In genomic region chr6:86193879-86194278, GRCm38 (mm10) we compare ENCODE assay signal across 9 mouse cellular contexts. TPM values are rescaled to one million over a fixed set of nuclear protein-coding genes. Genes with fewer than 3 reads are reported as not detected.
DNase-seq lines count a peak whose midpoint lies in the region; ATAC-seq and TF ChIP-seq lines count a peak whose summit lies in the region.
"Had no signal": no experiment of that assay in that cellular context is flagged by ENCODE, and none has a peak within 500 bp of the region (broad histone marks: within the 10 kb centered on the region; RNA-seq: fewer than 3 reads in every experiment).

No protein-coding gene starts in this region.

- no peak for ATAC-seq in hindbrain, postnatal 0 days
- no peak for ATAC-seq in hindbrain, embryonic 16.5 days
- ATAC-seq in Patski, result no peak
- ATAC-seq in activated CD4-positive, CD25-positive, alpha-beta regulatory T cell, adult 4 months, result no peak

- H3K4me2 ChIP-seq in hindbrain, postnatal 0 days (ENCODE audit: low read depth, low read length), result no peak overlapping the region
- H3K4me2 ChIP-seq in hindbrain, embryonic 16.5 days (ENCODE audit: low read length), result no peak overlapping the region

- intact Hi-C loops in left cerebral cortex, postnatal 14 days (cut with DNase I), result loop anchor here (5.0 kb wide), 2 partner anchors 52 to 158 kb away; no protein-coding TSS in a partner anchor

- H3K9me3 ChIP-seq in hindbrain, postnatal 0 days (ENCODE audit: low read length), result no peaks in the 10 kb centered on the region
- no peaks in the 10 kb centered on the region for H3K9me3 ChIP-seq in hindbrain, embryonic 16.5 days (ENCODE audit: control insufficient read depth, low read length)
- H3K9me3 ChIP-seq: embryonic facial prominence, embryonic 13.5 days had no signal

- 0 out of 2 replicates have a peak, but pooled peaks cover 5% of the 10 kb centered on the region for H3K4me1 ChIP-seq in hindbrain, postnatal 0 days (ENCODE audit: insufficient read depth, low read length)
- peaks cover 13% of the 10 kb centered on the region for H3K4me1 ChIP-seq in hindbrain, embryonic 16.5 days (ENCODE audit: control insufficient read depth, insufficient read depth, low read depth, low read length)

- H3K4me3 ChIP-seq in hindbrain, postnatal 0 days (ENCODE audit: low read length), result no peak overlapping the region
- no peak overlapping the region for H3K4me3 ChIP-seq in hindbrain, embryonic 16.5 days (ENCODE audit: low read length)

- DNase-seq in hindbrain, postnatal 0 days (ENCODE audit: low spot score), result no peak
- DNase-seq in B cell, adult 2 months, result peak; percentile 66 to 69
- DNase-seq in Patski (ENCODE audit: low read depth, low spot score), result no peak
- DNase-seq in cerebellum, postnatal 25 days, result peak; percentile 61 to 83
- peak; percentile 57 to 64 for DNase-seq in left cerebral cortex, postnatal 14 days (ENCODE audit: low spot score in 2 of 2)
- peak; percentile 81 for DNase-seq in right cerebral cortex, postnatal 14 days

- no peaks in the 10 kb centered on the region for H3K36me3 ChIP-seq in hindbrain, postnatal 0 days (ENCODE audit: insufficient read depth, low read length)
- H3K36me3 ChIP-seq in hindbrain, embryonic 16.5 days (ENCODE audit: control insufficient read depth, insufficient read depth, low read length), result no peaks in the 10 kb centered on the region
- H3K36me3 ChIP-seq: embryonic facial prominence, embryonic 13.5 days had no signal

- H3K9ac ChIP-seq in hindbrain, postnatal 0 days (replicated peaks; ENCODE audit: low read length), result no peak overlapping the region
- H3K9ac ChIP-seq in hindbrain, embryonic 16.5 days (ENCODE audit: low read depth, low read length), result no peak overlapping the region

- POLR2A ChIA-PET in Patski (lab: Charles Lee), result interaction anchor here (1.3 kb wide), 1 partner anchor 14 kb away, joined by 3 read pairs; no protein-coding TSS in a partner anchor

- CTCF ChIA-PET in Patski (lab: Charles Lee), result interaction anchor here (0.7 to 1.6 kb wide), 10 partner anchors 9 to 171 kb away, joined by 3 to 7 read pairs (median 3); no protein-coding TSS in a partner anchor

- in situ Hi-C loops in Patski (cut with MboI; ENCODE audit: low pct_unique_long_range_greater_than_20kb), result no loop called here

- 52% methylated on average over 5 of the region's 5 CpGs for WGBS in hindbrain, postnatal 0 days
- WGBS in hindbrain, embryonic 16.5 days, result 50% methylated on average over 5 of the region's 5 CpGs

- no peaks in the 10 kb centered on the region for H3K27me3 ChIP-seq in hindbrain, postnatal 0 days (ENCODE audit: insufficient read depth, low read length)
- H3K27me3 ChIP-seq in hindbrain, embryonic 16.5 days (replicated peaks; ENCODE audit: control insufficient read depth, insufficient read depth, low read length), result peaks cover 3% of the 10 kb centered on the region; the same call in 1 of the 2 replicates
- H3K27me3 ChIP-seq in Patski, result peaks cover 4% of the 10 kb centered on the region

- no peak overlapping the region for H3K27ac ChIP-seq in hindbrain, postnatal 0 days
- no peak overlapping the region for H3K27ac ChIP-seq in hindbrain, embryonic 16.5 days (ENCODE audit: low read depth, low read length)
- H3K27ac ChIP-seq: embryonic facial prominence, embryonic 13.5 days had no signal

- peak; percentile 63 for TF ChIP-seq CTCF in hindbrain, postnatal 0 days (IDR thresholded peaks at IDR 0.05; ENCODE audit: low read depth)
- TF ChIP-seq CTCF in Patski (IDR thresholded peaks at IDR 0.05), result peak; percentile 68

RNA-seq across cellular contexts. Expression of gene Tgfa, which starts 1.1 kb away (rescaled TPM):
- total RNA-seq in hindbrain, postnatal 0 days (2014; rRNA removed), result 35.4 and 40.5 TPM in 2 replicates
- polyA plus RNA-seq in hindbrain, postnatal 0 days (2015; fragmentation: Nextera tagmentation; extraction: Ambion mirVana), result 13.6 and 14.2 TPM in 2 replicates
- 17.8 and 20.6 TPM in 2 replicates for polyA plus RNA-seq in hindbrain, embryonic 16.5 days (2015; fragmentation: Nextera tagmentation; extraction: Ambion mirVana)
- polyA plus RNA-seq in Patski (2021), result 3.1 TPM
- 10 to 100 TPM; 16.3 to 18.5 TPM for total RNA-seq in left cerebral cortex, postnatal 14 days (2021)
- polyA plus RNA-seq in activated CD4-positive, CD25-positive, alpha-beta regulatory T cell, adult 4 months (2017; shearing (Covaris generic)), result not detected

Comparison
In these comparisons a context has a peak if more than half of its experiments do, and no peak if none do; other contexts are left out.
1. DNase-seq: peak in B cell, adult 2 months (2 of 2), cerebellum, postnatal 25 days (2 of 2), left cerebral cortex, postnatal 14 days (2 of 2) and right cerebral cortex, postnatal 14 days (single experiment); none in hindbrain, postnatal 0 days (single experiment) and Patski (single experiment).